Comparison of ENCODE assay signal across 7 mouse cellular contexts in genomic region chr11:121434156-121435155, GRCm38 (mm10). TPM values are rescaled to one million over a fixed set of nuclear protein-coding genes. Genes with fewer than 3 reads are reported as not detected.
DNase-seq lines count a peak whose midpoint lies in the region; ATAC-seq and TF ChIP-seq lines count a peak whose summit lies in the region.

Gene Fn3k (plus strand): TSS chr11:121434913.

- no peaks in the 10 kb centered on the region for H3K36me3 ChIP-seq in embryonic facial prominence, embryonic 11.5 days (replicated peaks; ENCODE audit: control insufficient read depth, insufficient read depth, low read depth, low read length)
- no peaks in the 10 kb centered on the region for H3K36me3 ChIP-seq in kidney, adult 2 months (ENCODE audit: control insufficient read depth, insufficient read depth, low read length)
- H3K36me3 ChIP-seq in limb, embryonic 11.5 days (ENCODE audit: control insufficient read depth, insufficient read depth, low read length) = no peaks in the 10 kb centered on the region
- peaks cover 11% of the 10 kb centered on the region for H3K36me3 ChIP-seq in midbrain, embryonic 13.5 days
- no peaks in the 10 kb centered on the region for H3K36me3 ChIP-seq in small intestine, adult 2 months (ENCODE audit: control insufficient read depth, insufficient read depth, low read length)

- peak within 1 kb of the TSS; percentile 75 for H3K4me2 ChIP-seq in embryonic facial prominence, embryonic 11.5 days (ENCODE audit: low read depth, low read length)
- peak within 1 kb of the TSS; percentile 76 for H3K4me2 ChIP-seq in limb, embryonic 11.5 days (ENCODE audit: low read depth, severe bottlenecking)
- peak within 1 kb of the TSS; percentile 74 for H3K4me2 ChIP-seq in midbrain, embryonic 13.5 days (replicated peaks)

- no peak for TF ChIP-seq CTCF in kidney, adult 2 months (conservative IDR thresholded peaks at IDR 0.05; ENCODE audit: insufficient read depth, insufficient read length, low read depth, low read length)
- no peak for TF ChIP-seq CTCF in small intestine, adult 2 months (IDR thresholded peaks at IDR 0.05; ENCODE audit: extremely low read depth, insufficient read length, insufficient replicate concordance, low read depth, low read length)

- peak; percentile 59 for TF ChIP-seq POLR2A in kidney, adult 2 months (IDR thresholded peaks at IDR 0.05; ENCODE audit: low read depth, low read length)
- no peak for TF ChIP-seq POLR2A in small intestine, adult 2 months (IDR thresholded peaks at IDR 0.05; ENCODE audit: low read depth, low read length)

- peak; percentile 90 for DNase-seq in adrenal gland, postnatal 25 days
- peak; percentile 74 for DNase-seq in embryonic facial prominence, embryonic 11.5 days (ENCODE audit: low spot score)
- peak; percentile 94 for DNase-seq in heart, adult 18-20 months
- peak; percentile 97 for DNase-seq in kidney, adult 2 months
- peak; percentile 79 for DNase-seq in limb, embryonic 11.5 days (ENCODE audit: low spot score)

- H3K4me3 ChIP-seq in embryonic facial prominence, embryonic 11.5 days (ENCODE audit: low read depth, low read length) = peak within 1 kb of the TSS; percentile 30
- peak within 1 kb of the TSS; percentile 73 for H3K4me3 ChIP-seq in kidney, adult 2 months (ENCODE audit: insufficient read depth, low read depth, low read length)
- peak within 1 kb of the TSS; percentile 29 for H3K4me3 ChIP-seq in limb, embryonic 11.5 days (ENCODE audit: low read depth, low read length)
- peak within 1 kb of the TSS; percentile 48 for H3K4me3 ChIP-seq in midbrain, embryonic 13.5 days (replicated peaks)
- peak within 1 kb of the TSS; percentile 61 for H3K4me3 ChIP-seq in small intestine, adult 2 months (ENCODE audit: low read depth, low read length)

- WGBS in embryonic facial prominence, embryonic 11.5 days = 9% methylated on average over 30 of the region's 30 CpGs
- WGBS in kidney, adult 2 months = 4% methylated on average over 30 of the region's 30 CpGs
- WGBS in limb, embryonic 11.5 days = 9% methylated on average over 30 of the region's 30 CpGs
- 7% methylated on average over 30 of the region's 30 CpGs for WGBS in midbrain, embryonic 13.5 days
- WGBS in small intestine, adult 2 months = 6% methylated on average over 30 of the region's 30 CpGs

- no peak within 1 kb of the TSS for H3K27ac ChIP-seq in embryonic facial prominence, embryonic 11.5 days (replicated peaks; ENCODE audit: low read depth, low read length)
- peak within 1 kb of the TSS; percentile 48 for H3K27ac ChIP-seq in kidney, adult 2 months (ENCODE audit: insufficient read depth, low read depth, low read length)
- no peak within 1 kb of the TSS for H3K27ac ChIP-seq in limb, embryonic 11.5 days (replicated peaks; ENCODE audit: low read depth, low read length)
- peak within 1 kb of the TSS; percentile 56 for H3K27ac ChIP-seq in midbrain, embryonic 13.5 days
- H3K27ac ChIP-seq in small intestine, adult 2 months (ENCODE audit: insufficient read depth, low read depth, low read length) = no peak within 1 kb of the TSS

- H3K9ac ChIP-seq in embryonic facial prominence, embryonic 11.5 days (replicated peaks; ENCODE audit: low read length) = peak within 1 kb of the TSS; percentile 4; the same call in 1 of the 2 replicates
- H3K9ac ChIP-seq in limb, embryonic 11.5 days (ENCODE audit: low read length) = peak within 1 kb of the TSS; percentile 19; the same call in 1 of the 2 replicates
- peak within 1 kb of the TSS; percentile 66 for H3K9ac ChIP-seq in midbrain, embryonic 13.5 days (replicated peaks)

- no peaks in the 10 kb centered on the region for H3K27me3 ChIP-seq in embryonic facial prominence, embryonic 11.5 days (ENCODE audit: control insufficient read depth, insufficient read depth, low read length)
- H3K27me3 ChIP-seq in kidney, adult 2 months (replicated peaks; ENCODE audit: control insufficient read depth, insufficient read depth, low read length) = no peaks in the 10 kb centered on the region
- H3K27me3 ChIP-seq in limb, embryonic 11.5 days (ENCODE audit: control insufficient read depth, insufficient read depth, low read length) = no peaks in the 10 kb centered on the region
- no peaks in the 10 kb centered on the region for H3K27me3 ChIP-seq in midbrain, embryonic 13.5 days
- H3K27me3 ChIP-seq in small intestine, adult 2 months (ENCODE audit: control insufficient read depth, insufficient read depth, low read length) = no peaks in the 10 kb centered on the region

- peak; percentile 89 for ATAC-seq in embryonic facial prominence, embryonic 11.5 days (replicated peaks; ENCODE audit: insufficient number of reproducible peaks, low FRiP score, low TSS enrichment, low read depth)
- ATAC-seq in limb, embryonic 11.5 days (ENCODE audit: insufficient number of reproducible peaks, low FRiP score, low TSS enrichment, low read depth) = peak; percentile 88
- peak; percentile 98 for ATAC-seq in midbrain, embryonic 13.5 days

- H3K4me1 ChIP-seq in embryonic facial prominence, embryonic 11.5 days (ENCODE audit: control insufficient read depth, insufficient read depth, low read length) = no peaks in the 10 kb centered on the region
- H3K4me1 ChIP-seq in kidney, adult 2 months (ENCODE audit: control insufficient read depth, insufficient read depth, low read length) = peaks cover 16% of the 10 kb centered on the region; the same call in 1 of the 2 replicates
- H3K4me1 ChIP-seq in limb, embryonic 11.5 days (ENCODE audit: control insufficient read depth, insufficient read depth, low read length) = peaks cover 4% of the 10 kb centered on the region; the same call in 1 of the 2 replicates
- H3K4me1 ChIP-seq in midbrain, embryonic 13.5 days (replicated peaks) = peaks cover 18% of the 10 kb centered on the region
- H3K4me1 ChIP-seq in small intestine, adult 2 months (ENCODE audit: control insufficient read depth, insufficient read depth, insufficient read length, low read length) = 0 out of 2 replicates have a peak, but pooled peaks cover 7% of the 10 kb centered on the region

- H3K9me3 ChIP-seq in embryonic facial prominence, embryonic 11.5 days (replicated peaks; ENCODE audit: control insufficient read depth, low read length) = no peaks in the 10 kb centered on the region
- no peaks in the 10 kb centered on the region for H3K9me3 ChIP-seq in limb, embryonic 11.5 days (ENCODE audit: control insufficient read depth, low read length)
- H3K9me3 ChIP-seq in midbrain, embryonic 13.5 days = no peaks in the 10 kb centered on the region

RNA-seq across cellular contexts. Expression of gene Fn3k, which starts in this region (rescaled TPM):
- 5.2 and 5.6 TPM in 2 replicates for total RNA-seq in adrenal gland, postnatal 25 days (2021)
- 0.33 and 0.70 TPM in 2 replicates for polyA plus RNA-seq in embryonic facial prominence, embryonic 11.5 days (2014; fragmentation: Nextera tagmentation; extraction: Ambion mirVana)
- total RNA-seq in heart, adult 18-20 months (2021) = 10 to 100 TPM; 27.8 to 33.3 TPM
- 30.6 and 33.7 TPM in 2 replicates for polyA plus RNA-seq in kidney, adult 2 months (2012; rRNA removed)
- 0.45 and 0.55 TPM in 2 replicates for polyA plus RNA-seq in limb, embryonic 11.5 days (2014; fragmentation: Nextera tagmentation; extraction: Ambion mirVana)
- 3.8 and 4.4 TPM in 2 replicates for polyA plus RNA-seq in midbrain, embryonic 13.5 days (2015; fragmentation: Nextera tagmentation; extraction: Ambion mirVana)
- polyA plus RNA-seq in small intestine, adult 2 months (2012; rRNA removed) = 0.95 and 1.0 TPM in 2 replicates

Comparison
In these comparisons a context has a peak if more than half of its experiments do, and no peak if none do; other contexts are left out.
1. Peak in DNase-seq, ATAC-seq, H3K4me3 ChIP-seq, H3K9ac ChIP-seq and H3K4me2 ChIP-seq in embryonic facial prominence, embryonic 11.5 days; RNA of the gene not detected or under 1 TPM.
2. Peak in DNase-seq, ATAC-seq, H3K4me3 ChIP-seq, H3K9ac ChIP-seq and H3K4me2 ChIP-seq in limb, embryonic 11.5 days; RNA of the gene not detected or under 1 TPM.
3. H3K27ac ChIP-seq: peak in kidney, adult 2 months (single experiment) and midbrain, embryonic 13.5 days (single experiment); none in embryonic facial prominence, embryonic 11.5 days (single experiment), limb, embryonic 11.5 days (single experiment) and small intestine, adult 2 months (single experiment).
4. H3K9ac ChIP-seq: peak in every context shown above with its lines; median percentile 66 in midbrain, embryonic 13.5 days; 19 in limb, embryonic 11.5 days; 4 in embryonic facial prominence, embryonic 11.5 days.
5. Peak in every context shown above with its lines, with median percentiles within 50 percentile points of each other: DNase-seq, ATAC-seq, H3K4me2 ChIP-seq and H3K4me3 ChIP-seq.